Mouse (Mus musculus): Measurements from ENCODE around the gene Rpl11. TPM values are rescaled to one million over a fixed set of nuclear protein-coding genes. Genes with fewer than 3 reads are reported as not detected.

The Rpl11 gene
- total and polyA plus RNA-seq, 3 experiments = 132 to 288 (median 259) TPM

GRCm38 (mm10) chr4:136053843-136054242, 615 bp upstream of the Rpl11 start:
- H3K4me3 ChIP-seq = no peak overlapping the region
- no peaks in the 10 kb centered on the region for H3K27me3 ChIP-seq (ENCODE audit: control insufficient read depth, insufficient read depth, low read length)
- H3K9ac ChIP-seq (ENCODE audit: low read depth, low read length) = no peak overlapping the region
- H3K36me3 ChIP-seq (ENCODE audit: control insufficient read depth, insufficient read depth, low read length) = peaks cover 7% of the 10 kb centered on the region
- peaks cover 5% of the 10 kb centered on the region for H3K4me1 ChIP-seq (ENCODE audit: control insufficient read depth, insufficient read depth, low read length)
- H3K79me2 ChIP-seq (replicated peaks; ENCODE audit: control insufficient read depth, insufficient read depth, low read length) = no peaks in the 10 kb centered on the region; the same call in 1 of the 2 replicates
- WGBS = 72% methylated on average over 5 of the region's 5 CpGs
- H3K27ac ChIP-seq = no peak overlapping the region
- intact Hi-C loops (cut with DNase I) = loop anchor here (2.0 to 5.0 kb wide), 5 partner anchors 33 to 549 kb away; partner anchors contain the start of genes Eloa, Gale, Kdm1a and Pithd1
- no peak for DNase-seq
- no peak; the same call in 1 of the 2 replicates for TF ChIP-seq CTCF (IDR thresholded peaks at IDR 0.05)
- TF ChIP-seq EP300 (IDR thresholded peaks at IDR 0.05; ENCODE audit: insufficient read depth, low read depth, low read length) = no peak

DNA sequence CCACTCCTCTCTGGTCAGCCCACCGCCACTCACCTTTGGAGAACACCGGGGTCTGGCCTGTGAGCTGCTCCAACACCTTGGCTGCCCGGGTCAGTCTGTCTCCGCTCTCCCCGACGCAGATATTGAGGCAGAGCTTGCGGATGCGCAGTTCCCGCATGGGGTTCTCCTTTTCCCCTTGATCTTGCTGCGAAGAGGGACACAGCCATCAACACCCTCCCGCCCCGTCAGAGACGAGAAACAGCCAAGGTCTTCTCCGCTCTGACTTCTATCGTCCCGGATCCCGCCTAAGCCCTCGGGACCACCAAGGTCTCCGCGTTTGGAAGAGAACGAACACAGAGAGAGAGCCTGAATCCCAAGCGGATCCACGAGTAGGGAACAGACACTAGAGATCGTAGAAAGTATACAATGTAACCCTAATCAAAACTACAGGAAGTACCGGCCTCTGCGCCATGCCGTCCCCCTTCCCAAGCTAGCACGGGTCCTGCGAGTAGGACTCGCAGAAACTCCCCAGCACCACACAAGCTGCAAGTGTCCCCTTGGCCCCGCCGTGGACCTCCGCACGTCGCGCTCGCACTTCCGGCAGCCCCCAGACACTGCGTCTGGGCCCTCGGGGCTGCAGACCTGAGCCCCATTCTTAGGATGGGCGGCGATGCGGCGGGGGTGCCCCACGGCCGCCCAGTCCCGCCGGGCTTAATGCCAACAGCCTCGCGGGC, 538 bp downstream of the Rpl11 start:
- TF ChIP-seq CTCF (IDR thresholded peaks at IDR 0.05) (no peak), EP300 (IDR thresholded peaks at IDR 0.05; ENCODE audit: insufficient read depth, low read depth, low read length) (no peak), POLR2A (IDR thresholded peaks at IDR 0.05; ENCODE audit: insufficient read depth, low read depth, low read length) (no peak)
- no peaks in the 10 kb centered on the region for H3K27me3 ChIP-seq (ENCODE audit: control insufficient read depth, insufficient read depth, low read length)
- H3K4me3 ChIP-seq = peak overlapping the region; percentile 92
- WGBS = under 1% methylated on average over 50 of the region's 50 CpGs
- intact Hi-C loops (cut with DNase I) = loop anchor here (2.0 to 5.0 kb wide), 5 partner anchors 32 to 550 kb away; partner anchors contain the start of genes Eloa, Gale, Kdm1a and Pithd1
- H3K9ac ChIP-seq (ENCODE audit: low read depth, low read length) = peak overlapping the region; percentile 97
- peak overlapping the region; percentile 87 for H3K27ac ChIP-seq
- peaks cover 7% of the 10 kb centered on the region for H3K36me3 ChIP-seq (ENCODE audit: control insufficient read depth, insufficient read depth, low read length)
- no peaks in the 10 kb centered on the region; the same call in 1 of the 2 replicates for H3K79me2 ChIP-seq (replicated peaks; ENCODE audit: control insufficient read depth, insufficient read depth, low read length)
- DNase-seq = no peak
- peaks cover 5% of the 10 kb centered on the region for H3K4me1 ChIP-seq (ENCODE audit: control insufficient read depth, insufficient read depth, low read length)

DNA sequence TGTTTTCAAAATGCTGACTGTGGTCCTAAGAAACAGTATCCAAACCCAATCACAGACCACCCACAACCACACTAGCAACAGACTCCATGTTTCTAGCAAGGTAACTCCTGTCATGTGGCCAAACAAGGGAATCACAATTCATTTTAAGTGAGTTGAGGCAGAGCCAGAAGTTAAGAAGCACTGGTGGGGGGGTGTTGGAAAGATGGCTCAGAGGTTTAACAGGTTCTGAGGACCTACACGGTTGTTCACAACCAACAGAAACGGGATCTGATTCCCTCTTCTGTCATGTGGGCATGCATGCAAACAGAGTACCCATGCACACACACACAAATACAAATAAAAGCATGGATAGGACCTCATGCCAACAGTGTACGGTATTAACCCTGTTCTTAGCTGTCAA, 1.2 kb downstream of the Rpl11 start:
- DNase-seq = no peak
- Histone ChIP-seq H3K9ac (ENCODE audit: low read depth, low read length) (peak overlapping the region; percentile 97), H3K4me3 (peak overlapping the region; percentile 92), H3K27ac (peak overlapping the region; percentile 87), H3K36me3 (ENCODE audit: control insufficient read depth, insufficient read depth, low read length) (peaks cover 7% of the 10 kb centered on the region), H3K4me1 (ENCODE audit: control insufficient read depth, insufficient read depth, low read length) (peaks cover 5% of the 10 kb centered on the region), H3K79me2 (replicated peaks; ENCODE audit: control insufficient read depth, insufficient read depth, low read length) (no peaks in the 10 kb centered on the region; the same call in 1 of the 2 replicates), H3K27me3 (ENCODE audit: control insufficient read depth, insufficient read depth, low read length) (no peaks in the 10 kb centered on the region)
- TF ChIP-seq CTCF (IDR thresholded peaks at IDR 0.05) = no peak
- 2% methylated on average over 3 of the region's 3 CpGs for WGBS
- intact Hi-C loops (cut with DNase I) = loop anchor here (2.0 to 5.0 kb wide), 5 partner anchors 31 to 551 kb away; partner anchors contain the start of genes Eloa, Gale, Kdm1a and Pithd1

- H3K36me3 ChIP-seq (ENCODE audit: control insufficient read depth, insufficient read depth, low read length) = peaks cover 7% of the 10 kb centered on the region
- DNase-seq = no peak
- H3K9ac ChIP-seq (ENCODE audit: low read depth, low read length) = no peak overlapping the region
- peaks cover 5% of the 10 kb centered on the region for H3K4me1 ChIP-seq (ENCODE audit: control insufficient read depth, insufficient read depth, low read length)
- no peak for TF ChIP-seq POLR2A (IDR thresholded peaks at IDR 0.05; ENCODE audit: insufficient read depth, low read depth, low read length)
- no peak for TF ChIP-seq EP300 (IDR thresholded peaks at IDR 0.05; ENCODE audit: insufficient read depth, low read depth, low read length)
- TF ChIP-seq CTCF (IDR thresholded peaks at IDR 0.05) = no peak
- no peaks in the 10 kb centered on the region; the same call in 1 of the 2 replicates for H3K79me2 ChIP-seq (replicated peaks; ENCODE audit: control insufficient read depth, insufficient read depth, low read length)
- intact Hi-C loops (cut with DNase I) = loop anchor here (5.0 kb wide), 3 partner anchors 63 to 158 kb away; partner anchors contain the start of genes Gale and Pithd1
- no peak overlapping the region for H3K27ac ChIP-seq
- H3K4me3 ChIP-seq = no peak overlapping the region
- 90% methylated on average over 6 of the region's 6 CpGs for whole genome bisulfite sequencing
- no peaks in the 10 kb centered on the region for H3K27me3 ChIP-seq (ENCODE audit: control insufficient read depth, insufficient read depth, low read length)
Measured at GRCm38 (mm10) chr4:136050226-136050625, 3.0 kb downstream of the Rpl11 start.

DNA sequence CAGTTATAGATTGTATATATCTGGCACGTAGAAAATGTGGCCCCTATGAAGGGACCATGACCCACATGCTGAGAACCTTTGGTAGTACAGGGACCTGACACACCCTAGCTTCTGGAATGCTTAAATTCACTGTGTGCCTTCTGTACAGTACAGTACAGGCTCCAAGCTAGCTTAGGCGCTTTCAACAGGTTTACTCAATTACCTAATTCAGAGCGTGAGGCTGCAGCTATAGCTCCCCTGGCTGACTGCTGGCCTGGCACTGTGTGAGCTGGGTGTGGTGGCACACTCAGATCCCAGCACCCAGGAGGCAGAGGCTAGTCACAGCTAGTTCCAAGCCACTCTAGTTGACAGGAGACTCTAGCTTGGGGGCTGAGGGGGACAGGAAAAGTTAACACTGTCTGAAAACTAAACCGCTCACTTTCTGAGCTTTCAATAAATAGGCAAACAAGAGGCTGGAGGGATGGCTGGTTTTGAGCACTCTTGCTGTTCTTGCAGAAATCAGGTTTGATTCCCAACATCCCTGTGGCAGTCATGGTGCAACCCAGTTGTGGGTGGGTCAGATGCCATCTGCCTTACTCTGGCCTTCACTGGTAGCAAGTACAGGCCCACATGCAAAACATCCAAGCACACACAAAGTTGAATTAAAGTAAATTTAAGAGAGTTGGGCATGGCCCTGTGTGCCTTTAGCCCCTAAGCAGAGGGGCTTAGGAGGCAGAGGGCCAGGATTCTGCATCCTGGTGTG, 4.8 kb downstream of the Rpl11 start:
- no peak for DNase-seq
- TF ChIP-seq POLR2A (IDR thresholded peaks at IDR 0.05; ENCODE audit: insufficient read depth, low read depth, low read length) (no peak), CTCF (IDR thresholded peaks at IDR 0.05) (no peak), EP300 (IDR thresholded peaks at IDR 0.05; ENCODE audit: insufficient read depth, low read depth, low read length) (no peak)
- Histone ChIP-seq H3K79me2 (replicated peaks; ENCODE audit: control insufficient read depth, insufficient read depth, low read length) (no peaks in the 10 kb centered on the region; the same call in 1 of the 2 replicates), H3K27me3 (ENCODE audit: control insufficient read depth, insufficient read depth, low read length) (no peaks in the 10 kb centered on the region), H3K4me3 (no peak overlapping the region), H3K36me3 (ENCODE audit: control insufficient read depth, insufficient read depth, low read length) (peaks cover 7% of the 10 kb centered on the region), H3K9ac (ENCODE audit: low read depth, low read length) (no peak overlapping the region), H3K27ac (no peak overlapping the region), H3K4me1 (ENCODE audit: control insufficient read depth, insufficient read depth, low read length) (peaks cover 5% of the 10 kb centered on the region)
- intact Hi-C loops (cut with DNase I) = no loop called here
- WGBS = 88% methylated on average over 4 of the region's 4 CpGs

DNA sequence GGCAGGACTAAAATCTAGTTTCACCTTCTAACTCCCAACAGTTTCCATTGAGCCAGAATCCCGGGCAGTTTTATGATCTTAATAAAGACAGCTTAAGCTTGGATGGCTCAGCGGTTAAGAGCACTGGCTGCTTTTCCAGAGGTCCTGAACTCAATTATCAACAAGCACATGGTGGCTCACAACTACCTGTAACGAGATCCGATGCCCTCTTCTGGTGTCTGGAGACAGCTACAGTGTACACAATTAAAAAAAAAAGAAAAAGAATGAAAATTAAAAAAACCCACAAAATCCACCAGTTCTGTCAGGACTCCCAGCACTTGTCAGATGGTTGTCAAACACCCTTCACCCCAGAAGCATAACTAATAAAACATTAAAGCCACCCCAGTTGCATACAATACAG, 5.6 kb downstream of the Rpl11 start:
- Histone ChIP-seq H3K4me3 (no peak overlapping the region), H3K36me3 (ENCODE audit: control insufficient read depth, insufficient read depth, low read length) (peaks cover 7% of the 10 kb centered on the region), H3K27ac (no peak overlapping the region), H3K27me3 (ENCODE audit: control insufficient read depth, insufficient read depth, low read length) (no peaks in the 10 kb centered on the region), H3K4me1 (ENCODE audit: control insufficient read depth, insufficient read depth, low read length) (peaks cover 5% of the 10 kb centered on the region), H3K9ac (ENCODE audit: low read depth, low read length) (no peak overlapping the region), H3K79me2 (replicated peaks; ENCODE audit: control insufficient read depth, insufficient read depth, low read length) (no peaks in the 10 kb centered on the region)
- WGBS = 63% methylated on average over 4 of the region's 4 CpGs
- TF ChIP-seq CTCF (IDR thresholded peaks at IDR 0.05) = no peak
- 0 out of 2 replicates have a peak, but pooled peaks have one; percentile 2 for TF ChIP-seq POLR2A (IDR thresholded peaks at IDR 0.05; ENCODE audit: insufficient read depth, low read depth, low read length)
- no peak for TF ChIP-seq EP300 (IDR thresholded peaks at IDR 0.05; ENCODE audit: insufficient read depth, low read depth, low read length)
- intact Hi-C loops (cut with DNase I) = no loop called here
- DNase-seq = no peak

Measured in heart, adult 2 months (tissue).